Mouse (Mus musculus) lung, embryonic 16.5 days (tissue): ENCODE results near the gene Dcaf17. TPM values are rescaled to one million over a fixed set of nuclear protein-coding genes. Genes with fewer than 3 reads are reported as not detected.

Experiments used
- ATAC-seq: fragments of 200-750 bp; cut with Nextera tagmentation; 2 replicates; pipeline ENCODE4 v1.8.0; 2017; ENCODE audit warnings: low read depth, mild to moderate bottlenecking, moderate library complexity
- H3K27ac ChIP-seq: fragments of 300-500 bp; sonication (generic); 2 replicates; pipeline ENCODE4 v1.5.1; 2014; ENCODE audit warnings: mild to moderate bottlenecking, control low read depth, low read length
- H3K27me3 ChIP-seq: fragments of 300-500 bp; sonication (generic); 2 replicates; pipeline ENCODE4 v1.6.1; 2014; ENCODE audit warnings: low read depth, low read length, mixed read lengths; ENCODE audit not compliant: control insufficient read depth, insufficient read depth
- H3K36me3 ChIP-seq: fragments of 300-500 bp; sonication (generic); 2 replicates; pipeline ENCODE4 v1.6.1; 2014; ENCODE audit warnings: low read length; ENCODE audit not compliant: control insufficient read depth, insufficient read depth
- H3K4me1 ChIP-seq: fragments of 300-500 bp; sonication (generic); replicated peaks from 2 replicates; pipeline ENCODE4 v1.6.1; 2014; ENCODE audit warnings: low read length, mixed read lengths; ENCODE audit not compliant: control insufficient read depth, insufficient read depth
- H3K4me2 ChIP-seq: fragments of 300-500 bp; sonication (generic); 2 replicates; pipeline ENCODE4 v1.6.1; 2014; ENCODE audit warnings: low read depth, low read length, control low read depth
- H3K4me3 ChIP-seq: fragments of 300-500 bp; sonication (generic); 2 replicates; pipeline ENCODE4 v1.5.1; 2014; ENCODE audit warnings: mild to moderate bottlenecking, low read length, control low read depth
- H3K9ac ChIP-seq: fragments of 300-500 bp; sonication (generic); 2 replicates; pipeline ENCODE4 v1.6.1; 2014; ENCODE audit warnings: low read length, control low read depth
- H3K9me3 ChIP-seq: fragments of 300-500 bp; sonication (generic); 2 replicates; pipeline ENCODE4 v1.6.1; 2016; ENCODE audit warnings: low read length; ENCODE audit not compliant: control insufficient read depth
- WGBS: fragments of 180-500 bp; shearing (Covaris S2); extraction: QIAGEN DNeasy Blood & Tissue Kit; methylation state at CpG from one replicate; pipeline ENCODE4 v1.1.7; 2014; 5-methylcytosine and 5-hydroxymethylcytosine counted together
- polyA plus RNA-seq: library from polyadenylated mRNA; unstranded; fragments of >200 nt; fragmentation: Nextera tagmentation; extraction: Ambion mirVana; gene quantifications from 2 replicates; pipeline ENCODE4 v1.2.1, GENCODE M21; 2015

Dcaf17 gene
- polyA plus RNA-seq, 1 experiment from 2014 or later = 38.6 TPM

GRCm38 (mm10) chr2:71108541-71108940 is 53.4 kb downstream of the Dcaf17 start:
- whole genome bisulfite sequencing = 63% methylated on average over 3 of the region's 3 CpGs
- Histone ChIP-seq H3K9ac (no peak overlapping the region), H3K4me1 (no peaks in the 10 kb centered on the region), H3K27me3 (no peaks in the 10 kb centered on the region), H3K4me3 (no peak overlapping the region), H3K4me2 (no peak overlapping the region), H3K9me3 (no peaks in the 10 kb centered on the region), H3K36me3 (no peaks in the 10 kb centered on the region), H3K27ac (no peak overlapping the region)
- no peak for ATAC-seq

- H3K27ac ChIP-seq = no peak overlapping the region
- ATAC-seq = no peak
- no peaks in the 10 kb centered on the region for H3K27me3 ChIP-seq
- 0 out of 2 replicates have a peak, but pooled peaks cover 3% of the 10 kb centered on the region for H3K9me3 ChIP-seq
- H3K36me3 ChIP-seq = no peaks in the 10 kb centered on the region
- H3K4me3 ChIP-seq = no peak overlapping the region
- 69% methylated on average over 5 of the region's 6 CpGs for WGBS
- no peaks in the 10 kb centered on the region; the same call in 1 of the 2 replicates for H3K4me1 ChIP-seq
- H3K9ac ChIP-seq = no peak overlapping the region
- no peak overlapping the region for H3K4me2 ChIP-seq
These were observed 58.5 kb downstream of the Dcaf17 start for GRCm38 (mm10) chr2:71113489-71114171.

GRCm38 (mm10) chr2:71116151-71116550 is 61.0 kb downstream of the Dcaf17 start:
- WGBS = 88% methylated on average over 4 of the region's 4 CpGs
- Histone ChIP-seq H3K4me1 (peaks cover 3% of the 10 kb centered on the region; the same call in 1 of the 2 replicates), H3K4me2 (no peak overlapping the region), H3K9me3 (0 out of 2 replicates have a peak, but pooled peaks cover 3% of the 10 kb centered on the region), H3K4me3 (no peak overlapping the region), H3K27me3 (no peaks in the 10 kb centered on the region; the same call in 1 of the 2 replicates), H3K27ac (no peak overlapping the region), H3K36me3 (no peaks in the 10 kb centered on the region), H3K9ac (no peak overlapping the region)
- no peak for ATAC-seq

- ATAC-seq = peak; percentile 76
- Histone ChIP-seq H3K4me1 (peaks cover 10% of the 10 kb centered on the region; the same call in 1 of the 2 replicates), H3K27me3 (no peaks in the 10 kb centered on the region; the same call in 1 of the 2 replicates), H3K9me3 (0 out of 2 replicates have a peak, but pooled peaks cover 3% of the 10 kb centered on the region), H3K27ac (no peak within 1 kb of the TSS), H3K4me2 (peak within 1 kb of the TSS; percentile 96), H3K4me3 (peak within 1 kb of the TSS; percentile 62), H3K9ac (peak within 1 kb of the TSS; percentile 73), H3K36me3 (no peaks in the 10 kb centered on the region)
- 2% methylated on average over 57 of the region's 60 CpGs for WGBS
These were observed 62.9 kb downstream of the Dcaf17 start, which contains the start of gene Cybrd1 for GRCm38 (mm10) chr2:71117797-71118708. Gene Cybrd1, plus strand, starts transcription at chr2:71117923.

GRCm38 (mm10) chr2:71120844-71121243 is 65.7 kb downstream of the Dcaf17 start:
- Histone ChIP-seq H3K27ac (no peak overlapping the region), H3K9me3 (0 out of 2 replicates have a peak, but pooled peaks cover 3% of the 10 kb centered on the region), H3K4me1 (peaks cover 21% of the 10 kb centered on the region), H3K27me3 (no peaks in the 10 kb centered on the region; the same call in 1 of the 2 replicates), H3K4me3 (no peak overlapping the region), H3K9ac (no peak overlapping the region), H3K36me3 (no peaks in the 10 kb centered on the region), H3K4me2 (no peak overlapping the region)
- 73% methylated on average over 10 of the region's 10 CpGs for WGBS
- ATAC-seq = no peak

GRCm38 (mm10) chr2:71121406-71121805 is 66.3 kb downstream of the Dcaf17 start:
- Histone ChIP-seq H3K9ac (no peak overlapping the region), H3K27me3 (no peaks in the 10 kb centered on the region; the same call in 1 of the 2 replicates), H3K36me3 (no peaks in the 10 kb centered on the region), H3K4me2 (no peak overlapping the region), H3K4me1 (peaks cover 21% of the 10 kb centered on the region), H3K9me3 (no peaks in the 10 kb centered on the region), H3K27ac (no peak overlapping the region), H3K4me3 (no peak overlapping the region)
- 25% methylated on average over 5 of the region's 5 CpGs for WGBS
- ATAC-seq = no peak

- H3K27me3 ChIP-seq = no peaks in the 10 kb centered on the region; the same call in 1 of the 2 replicates
- H3K36me3 ChIP-seq = no peaks in the 10 kb centered on the region
- no peak overlapping the region for H3K4me2 ChIP-seq
- no peaks in the 10 kb centered on the region for H3K9me3 ChIP-seq
- H3K4me3 ChIP-seq = no peak overlapping the region
- H3K9ac ChIP-seq = no peak overlapping the region
- no peak overlapping the region for H3K27ac ChIP-seq
- H3K4me1 ChIP-seq = peaks cover 21% of the 10 kb centered on the region
- 61% methylated on average over 13 of the region's 13 CpGs for WGBS
- ATAC-seq = no peak
These were observed 67.3 kb downstream of the Dcaf17 start for GRCm38 (mm10) chr2:71122268-71123029.

- WGBS = 28% methylated on average over 2 of the region's 2 CpGs
- H3K27ac ChIP-seq = peak overlapping the region; percentile 44; the same call in 1 of the 2 replicates
- H3K9me3 ChIP-seq = no peaks in the 10 kb centered on the region
- H3K4me1 ChIP-seq = peaks cover 27% of the 10 kb centered on the region
- H3K4me3 ChIP-seq = no peak overlapping the region
- H3K27me3 ChIP-seq = no peaks in the 10 kb centered on the region; the same call in 1 of the 2 replicates
- ATAC-seq = no peak
- no peak overlapping the region for H3K4me2 ChIP-seq
- no peak overlapping the region for H3K9ac ChIP-seq
- no peaks in the 10 kb centered on the region for H3K36me3 ChIP-seq
These were observed 68.5 kb downstream of the Dcaf17 start for GRCm38 (mm10) chr2:71123591-71123990.
